Mouse (Mus musculus) ovary, adult 18-20 months (tissue): ENCODE data around the gene Fcho2.

Source experiments
- DNase-seq: peaks from one replicate; pipeline ENCODE4 v3.0.0; 2022; ENCODE audit warnings: low spot score, mixed read lengths

Fcho2 gene

GRCm38 (mm10) chr13:98804480-98804879 is 10.8 kb downstream of the Fcho2 start:
- no peak for DNase-seq

- DNase-seq: no peak
Observed at GRCm38 (mm10) chr13:98803699-98804098, 11.6 kb downstream of the Fcho2 start.

- DNase-seq: no peak
Observed at GRCm38 (mm10) chr13:98802957-98803356, 12.3 kb downstream of the Fcho2 start.

- DNase-seq: no peak
Observed at GRCm38 (mm10) chr13:98795511-98795910, 19.7 kb downstream of the Fcho2 start.

- DNase-seq: no peak
Observed at GRCm38 (mm10) chr13:98792864-98793263, 22.4 kb downstream of the Fcho2 start.

- no peak for DNase-seq
Observed at GRCm38 (mm10) chr13:98791693-98792092, 23.6 kb downstream of the Fcho2 start.

- no peak for DNase-seq
Observed at GRCm38 (mm10) chr13:98786970-98787685, 28.1 kb downstream of the Fcho2 start.

- no peak for DNase-seq
Observed at GRCm38 (mm10) chr13:98777959-98778358, 37.3 kb downstream of the Fcho2 start.

GRCm38 (mm10) chr13:98771484-98771883 is 43.8 kb downstream of the Fcho2 start:
- DNase-seq: no peak

- DNase-seq: peak; percentile 43
Observed at GRCm38 (mm10) chr13:98768329-98768728, 46.9 kb downstream of the Fcho2 start.

GRCm38 (mm10) chr13:98761771-98762170 is 53.5 kb downstream of the Fcho2 start:
- no peak for DNase-seq

- DNase-seq: no peak
Observed at GRCm38 (mm10) chr13:98755886-98756285, 59.4 kb downstream of the Fcho2 start.

- no peak for DNase-seq
Observed at GRCm38 (mm10) chr13:98744679-98745078, 70.6 kb downstream of the Fcho2 start.

GRCm38 (mm10) chr13:98743829-98744228 is 71.4 kb downstream of the Fcho2 start:
- no peak for DNase-seq

- no peak for DNase-seq
Observed at GRCm38 (mm10) chr13:98743214-98743613, 72.0 kb downstream of the Fcho2 start.

GRCm38 (mm10) chr13:98738213-98738612 is 77.0 kb downstream of the Fcho2 start:
- no peak for DNase-seq

- DNase-seq: no peak
Observed at GRCm38 (mm10) chr13:98733292-98733691, 82.0 kb downstream of the Fcho2 start.

- DNase-seq: no peak
Observed at GRCm38 (mm10) chr13:98729271-98730062, 85.8 kb downstream of the Fcho2 start.

GRCm38 (mm10) chr13:98726494-98726893 is 88.8 kb downstream of the Fcho2 start:
- no peak for DNase-seq

- DNase-seq: no peak
Observed at GRCm38 (mm10) chr13:98723430-98723829, 91.8 kb downstream of the Fcho2 start.

GRCm38 (mm10) chr13:98722296-98722695 is 93.0 kb downstream of the Fcho2 start:
- DNase-seq: no peak

- no peak for DNase-seq
Observed at GRCm38 (mm10) chr13:98716176-98716575, 99.1 kb downstream of the Fcho2 start.

GRCm38 (mm10) chr13:98715443-98715990 is 99.7 kb downstream of the Fcho2 start:
- DNase-seq: no peak
